Mouse (Mus musculus) small intestine, adult 2 months (tissue): ENCODE measurements around the gene Qpctl.

ENCODE experiments used
- CTCF ChIP-seq: fragments of 200-500 bp; IDR thresholded peaks from 2 replicates; pipeline ENCODE4 v1.5.1; 2012; ENCODE audit warnings: low read depth, mild to moderate bottlenecking, control low read depth, inconsistent platforms, low read length, moderate library complexity, mixed read lengths; ENCODE audit not compliant: insufficient replicate concordance, insufficient read length; ENCODE audit errors: extremely low read depth
- POLR2A ChIP-seq: fragments of 200-500 bp; IDR thresholded peaks from 2 replicates; pipeline ENCODE4 v1.6.1; 2012; ENCODE audit warnings: low read depth, mild to moderate bottlenecking, control low read depth, inconsistent platforms, low read length, moderate library complexity

DNA sequence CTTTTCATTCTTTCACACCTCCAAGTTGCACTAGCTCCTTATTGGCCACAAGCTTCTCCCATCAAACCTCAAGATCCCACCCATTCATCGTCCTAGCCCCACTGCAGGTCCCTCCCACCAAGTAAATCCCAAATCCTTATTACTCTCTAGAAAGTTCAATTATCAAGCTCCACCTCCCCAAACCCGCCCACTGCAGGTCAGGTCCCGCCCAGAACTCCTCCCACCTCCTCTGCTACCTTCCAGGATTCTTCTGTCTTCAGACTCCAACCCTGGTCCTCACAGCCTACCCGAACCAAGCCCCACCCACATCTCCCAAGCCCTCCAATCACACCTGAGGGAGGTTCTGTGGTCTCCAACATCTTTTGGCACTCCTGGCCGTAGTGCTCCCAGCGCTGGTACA is 15.1 kb upstream of the Qpctl start:
- no peak for TF ChIP-seq CTCF
- TF ChIP-seq POLR2A = no peak
